Mouse (Mus musculus) forebrain, embryonic 11.5 days (tissue): ENCODE results near the gene Ptpdc1. TPM values are rescaled to one million over a fixed set of nuclear protein-coding genes. Genes with fewer than 3 reads are reported as not detected.

ENCODE experiments used
- ATAC-seq: fragments of 200-750 bp; cut with Nextera tagmentation; replicated peaks from 2 replicates; pipeline ENCODE4 v1.8.0; 2017; ENCODE audit warnings: moderate TSS enrichment; ENCODE audit not compliant: low FRiP score
- DNase-seq: peaks from one replicate; pipeline ENCODE4 v3.0.0-alpha.2; 2017; ENCODE audit warnings: low spot score
- H3K27ac ChIP-seq: fragments of 300-500 bp; sonication (generic); 2 replicates; pipeline ENCODE4 v1.5.1; 2014; ENCODE audit warnings: low read depth, low read length
- H3K27me3 ChIP-seq: fragments of 300-500 bp; sonication (generic); 2 replicates; pipeline ENCODE4 v1.6.1; 2014; ENCODE audit warnings: mild to moderate bottlenecking, low read length, mixed read lengths; ENCODE audit not compliant: control insufficient read depth, insufficient read depth
- H3K36me3 ChIP-seq: fragments of 300-500 bp; sonication (generic); 2 replicates; pipeline ENCODE4 v1.6.1; 2014; ENCODE audit warnings: mild to moderate bottlenecking, low read length, moderate library complexity, mixed read lengths; ENCODE audit not compliant: control insufficient read depth, insufficient read depth
- H3K4me1 ChIP-seq: fragments of 300-500 bp; sonication (generic); replicated peaks from 2 replicates; pipeline ENCODE4 v1.6.1; 2014; ENCODE audit warnings: low read length, mixed read lengths; ENCODE audit not compliant: control insufficient read depth, insufficient read depth
- H3K4me2 ChIP-seq: fragments of 300-500 bp; sonication (generic); 2 replicates; pipeline ENCODE4 v1.6.1; 2014; ENCODE audit warnings: low read depth, mild to moderate bottlenecking, low read length, moderate library complexity, mixed read lengths; ENCODE audit not compliant: severe bottlenecking
- H3K4me3 ChIP-seq: fragments of 300-500 bp; sonication (generic); 2 replicates; pipeline ENCODE4 v1.5.1; 2014; ENCODE audit warnings: low read depth, low read length
- H3K9ac ChIP-seq: fragments of 300-500 bp; sonication (generic); 2 replicates; pipeline ENCODE4 v1.6.1; 2014; ENCODE audit warnings: low read length
- H3K9me3 ChIP-seq: fragments of 300-500 bp; sonication (generic); 2 replicates; pipeline ENCODE4 v1.6.1; 2016; ENCODE audit warnings: low read length, mixed read lengths; ENCODE audit not compliant: control insufficient read depth
- WGBS: fragments of 180-500 bp; shearing (Covaris S2); extraction: QIAGEN DNeasy Blood & Tissue Kit; methylation state at CpG from one replicate; pipeline ENCODE4 v1.1.7; 2014; 5-methylcytosine and 5-hydroxymethylcytosine counted together
- polyA plus RNA-seq: library from polyadenylated mRNA; unstranded; fragments of >200 nt; fragmentation: Nextera tagmentation; extraction: Ambion mirVana; gene quantifications from 2 replicates; pipeline ENCODE4 v1.2.1, GENCODE M21; 2014

The Ptpdc1 gene
- polyA plus RNA-seq, 1 experiment from 2014 or later = 18.0 TPM

DNA sequence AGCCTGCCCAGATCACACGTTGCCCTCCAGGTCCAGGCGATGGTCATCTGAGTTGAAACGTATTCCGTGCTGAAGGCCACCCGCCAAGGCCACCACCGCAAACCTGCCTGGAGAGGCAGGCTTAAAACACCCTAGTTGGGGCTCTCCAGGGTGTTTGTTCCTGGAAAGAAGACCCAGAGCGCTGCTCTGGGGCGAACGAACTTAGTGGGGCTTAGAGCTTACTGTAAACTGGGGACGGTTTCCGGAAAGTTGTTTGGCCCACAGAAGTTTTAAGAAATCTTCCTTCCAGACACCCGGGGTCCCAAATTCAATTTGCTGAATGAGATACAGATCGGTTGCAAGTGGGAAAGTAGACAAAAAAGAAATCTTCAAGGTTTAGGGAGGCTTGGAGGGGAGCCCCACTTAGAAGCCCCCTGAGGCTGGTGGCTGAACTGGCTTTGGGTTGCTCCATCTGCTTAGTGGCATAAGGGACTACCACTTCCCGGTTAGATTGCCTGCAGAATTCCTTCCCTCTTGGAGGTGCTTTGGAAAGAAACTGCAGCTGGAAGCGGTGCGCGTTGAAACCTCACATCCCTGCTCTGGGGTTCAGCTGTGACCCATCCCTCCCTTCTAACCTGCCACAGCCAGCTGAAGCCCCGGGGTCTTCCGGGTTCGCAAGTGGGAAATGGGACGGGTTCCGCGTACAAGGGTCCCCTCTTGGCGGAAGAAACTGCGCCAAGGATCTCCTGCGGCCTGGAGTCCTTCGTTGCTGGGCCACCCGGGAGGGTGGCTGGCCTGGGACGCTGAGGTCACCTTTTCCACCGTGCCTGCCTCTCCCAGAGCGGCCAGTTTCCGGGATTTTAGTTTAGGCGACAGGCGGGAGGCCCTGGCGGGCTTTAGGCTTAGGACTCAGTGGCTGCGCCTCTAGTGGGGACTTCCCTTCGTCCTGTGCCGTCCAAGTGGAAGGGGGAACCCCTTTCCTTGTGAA, 34.1 kb upstream of the Ptpdc1 start:
- peaks cover 14% of the 10 kb centered on the region for H3K4me1 ChIP-seq
- no peak for DNase-seq

GRCm38 (mm10) chr13:48658588-48659253, 33.3 kb upstream of the Ptpdc1 start:
- whole genome bisulfite sequencing = 1% methylated on average over 33 of the region's 33 CpGs
- DNase-seq (no peak), ATAC-seq (no peak)
- Histone ChIP-seq H3K36me3 (no peaks in the 10 kb centered on the region), H3K9me3 (no peaks in the 10 kb centered on the region), H3K4me1 (peaks cover 14% of the 10 kb centered on the region), H3K4me3 (no peak overlapping the region), H3K27me3 (peaks cover 84% of the 10 kb centered on the region), H3K4me2 (no peak overlapping the region), H3K9ac (no peak overlapping the region), H3K27ac (no peak overlapping the region)

More for the DNA sequence above, 34.1 kb upstream of the Ptpdc1 start:
- Histone ChIP-seq H3K4me3 (no peak overlapping the region), H3K27me3 (peaks cover 90% of the 10 kb centered on the region), H3K4me2 (no peak overlapping the region), H3K9me3 (no peaks in the 10 kb centered on the region), H3K27ac (no peak overlapping the region), H3K9ac (no peak overlapping the region), H3K36me3 (no peaks in the 10 kb centered on the region)
- ATAC-seq = no peak
- WGBS = under 1% methylated on average over 38 of the region's 38 CpGs

GRCm38 (mm10) chr13:48657791-48658190, 32.3 kb upstream of the Ptpdc1 start:
- peaks cover 5% of the 10 kb centered on the region; the same call in 1 of the 2 replicates for H3K4me1 ChIP-seq
- no peak overlapping the region for H3K4me3 ChIP-seq
- peaks cover 78% of the 10 kb centered on the region for H3K27me3 ChIP-seq
- H3K9me3 ChIP-seq = no peaks in the 10 kb centered on the region
- no peaks in the 10 kb centered on the region for H3K36me3 ChIP-seq
- ATAC-seq (no peak), DNase-seq (no peak)
- no peak overlapping the region for H3K9ac ChIP-seq
- H3K4me2 ChIP-seq = no peak overlapping the region
- WGBS = under 1% methylated on average over 9 of the region's 9 CpGs
- no peak overlapping the region for H3K27ac ChIP-seq

- Histone ChIP-seq H3K4me3 (no peak overlapping the region), H3K9me3 (no peaks in the 10 kb centered on the region), H3K27me3 (peaks cover 56% of the 10 kb centered on the region), H3K27ac (no peak overlapping the region), H3K4me1 (no peaks in the 10 kb centered on the region; the same call in 1 of the 2 replicates), H3K36me3 (no peaks in the 10 kb centered on the region), H3K4me2 (no peak overlapping the region), H3K9ac (no peak overlapping the region)
- ATAC-seq (no peak), DNase-seq (peak; percentile 74)
- WGBS = 1% methylated on average over 8 of the region's 8 CpGs
These were observed 30.2 kb upstream of the Ptpdc1 start for GRCm38 (mm10) chr13:48655637-48656036.

DNA sequence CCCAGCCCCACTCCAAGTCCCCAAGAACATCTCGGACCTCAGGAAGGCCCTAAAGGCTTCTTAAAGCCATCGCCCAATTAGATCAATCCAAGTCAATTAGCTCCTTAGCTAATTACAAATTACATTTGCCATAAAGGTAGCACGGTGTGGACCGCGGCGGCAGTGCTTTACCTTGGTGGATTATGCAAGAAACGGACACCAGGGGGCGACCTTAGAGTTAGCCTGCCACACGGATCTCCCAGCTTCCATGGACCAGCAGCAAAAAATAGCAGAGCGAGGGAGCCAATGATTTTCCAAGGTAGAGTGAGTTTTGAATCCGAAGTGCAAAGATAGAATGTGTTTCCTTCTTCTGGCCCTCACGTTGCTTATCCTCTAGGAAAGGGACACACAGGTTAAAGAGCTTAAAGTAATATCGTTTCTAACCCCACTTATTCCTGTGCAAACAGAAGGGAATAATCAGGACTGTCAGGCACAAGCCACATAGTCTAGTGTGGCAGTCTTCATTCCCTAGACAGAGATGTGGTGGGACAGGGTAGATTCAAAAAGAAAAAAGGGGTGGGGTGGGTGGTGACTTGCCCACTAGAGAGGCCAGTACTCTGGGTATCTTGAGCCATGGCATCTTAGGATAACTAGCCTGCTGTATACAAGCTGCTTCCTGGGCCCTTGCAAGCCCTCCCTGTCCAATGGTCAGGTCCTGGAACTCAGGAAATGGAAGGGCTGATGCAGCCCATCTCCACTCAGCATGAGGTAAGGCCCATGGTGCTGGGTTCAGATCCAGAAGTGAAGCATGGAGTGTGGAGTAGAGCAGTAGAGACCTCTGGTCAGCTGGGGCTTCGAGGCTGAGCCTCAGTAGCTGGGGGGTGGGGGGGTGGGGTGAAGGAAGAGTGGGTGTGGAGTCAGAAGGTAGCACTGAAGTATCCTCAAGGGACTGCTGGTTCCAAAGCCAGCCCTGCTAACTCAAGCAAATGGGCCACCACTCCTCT, 28.6 kb upstream of the Ptpdc1 start:
- DNase-seq = peak; percentile 87
- Histone ChIP-seq H3K4me2 (no peak overlapping the region), H3K27me3 (peaks cover 41% of the 10 kb centered on the region), H3K36me3 (no peaks in the 10 kb centered on the region), H3K27ac (no peak overlapping the region), H3K4me1 (no peaks in the 10 kb centered on the region), H3K9me3 (no peaks in the 10 kb centered on the region), H3K9ac (no peak overlapping the region), H3K4me3 (no peak overlapping the region)
- 9% methylated on average over 14 of the region's 14 CpGs for WGBS
- no peak; the same call in 1 of the 2 replicates for ATAC-seq

DNA sequence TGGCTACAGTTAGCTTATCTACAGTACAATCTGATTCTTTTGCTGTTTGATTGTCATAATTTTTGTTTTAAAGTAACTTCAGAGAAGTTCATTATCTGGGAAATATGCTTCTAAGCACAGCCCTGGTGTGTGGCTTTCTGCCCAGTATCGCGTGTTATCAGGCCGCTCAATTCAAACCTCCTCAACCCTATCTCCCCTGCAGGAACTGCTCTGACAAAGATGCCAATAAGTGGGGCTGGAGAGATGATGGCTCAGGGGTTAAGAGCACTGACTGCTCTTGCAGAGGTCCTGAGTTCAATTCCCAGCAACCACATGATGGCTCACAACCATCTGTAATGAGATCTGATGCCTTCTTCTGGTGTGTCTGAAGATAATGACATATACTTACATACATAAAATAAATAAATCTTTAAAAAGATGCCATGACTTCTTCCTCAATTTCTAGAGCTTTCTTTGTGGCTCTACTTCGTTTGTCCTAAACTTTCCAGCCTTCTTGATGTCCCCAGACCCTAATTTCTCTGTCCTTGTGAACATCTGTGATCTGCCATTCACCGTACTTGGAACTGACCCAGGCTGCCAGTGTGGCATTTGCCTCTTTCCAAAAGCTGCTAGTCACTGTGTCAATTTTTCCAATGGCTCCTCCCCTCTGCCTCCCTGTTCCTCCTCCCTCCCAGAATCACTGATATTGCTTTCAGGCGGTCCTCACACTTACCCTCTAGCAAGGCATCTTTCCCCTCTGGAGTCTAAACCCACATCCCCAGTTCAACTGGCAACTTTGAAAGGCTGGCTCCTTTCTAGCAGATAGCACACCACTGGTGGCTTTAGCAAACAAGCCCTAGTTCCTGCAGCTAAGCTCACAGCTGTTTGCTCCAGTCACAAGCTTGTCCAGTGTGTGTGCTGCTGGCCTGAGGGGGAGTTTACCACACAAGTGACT, 25.9 kb upstream of the Ptpdc1 start:
- no peak overlapping the region for H3K9ac ChIP-seq
- H3K4me3 ChIP-seq = no peak overlapping the region
- H3K4me1 ChIP-seq = no peaks in the 10 kb centered on the region
- no peak overlapping the region for H3K27ac ChIP-seq
- H3K36me3 ChIP-seq = no peaks in the 10 kb centered on the region
- peaks cover 16% of the 10 kb centered on the region for H3K27me3 ChIP-seq
- DNase-seq (no peak), ATAC-seq (no peak)
- 73% methylated on average over 6 of the region's 6 CpGs for WGBS
- no peak overlapping the region for H3K4me2 ChIP-seq
- H3K9me3 ChIP-seq = no peaks in the 10 kb centered on the region

GRCm38 (mm10) chr13:48650615-48651014, 25.2 kb upstream of the Ptpdc1 start:
- H3K27me3 ChIP-seq = peaks cover 10% of the 10 kb centered on the region
- H3K36me3 ChIP-seq = no peaks in the 10 kb centered on the region
- H3K4me2 ChIP-seq = no peak overlapping the region
- no peaks in the 10 kb centered on the region for H3K4me1 ChIP-seq
- no peak overlapping the region for H3K9ac ChIP-seq
- H3K4me3 ChIP-seq = no peak overlapping the region
- no peak for DNase-seq
- no peaks in the 10 kb centered on the region for H3K9me3 ChIP-seq
- no peak for ATAC-seq
- no peak overlapping the region for H3K27ac ChIP-seq
- WGBS = 0% methylated on average over 1 of the region's 1 CpGs
